Mouse (Mus musculus) gastrocnemius, postnatal 25 days (tissue): ENCODE results near the gene C8a. TPM values are rescaled to one million over a fixed set of nuclear protein-coding genes. Genes with fewer than 3 reads are reported as not detected.

Source experiments
- DNase-seq: peaks from one replicate; pipeline ENCODE4 v3.0.0; 2022
- total RNA-seq, 2 experiments: library from RNA; stranded (reverse); gene quantifications; 1 replicate in 1 of 2; 2 replicates in 1 of 2; pipeline ENCODE4 v1.2.3; 2021

C8a gene
- total RNA-seq, 2 experiments from 2014 or later, result not detected

- DNase-seq, result no peak
Observed at GRCm38 (mm10) chr4:104766065-104766464, 110.1 kb downstream of the C8a start, which contains the start of gene C8b. TSS of gene C8b (plus strand) at chr4:104766317.

Other genes with a start within 250 kb of the C8a start
- gene C8b, start 110.1 kb downstream of the C8a start, total RNA-seq, result not detected
- gene Gm17662, start 19.1 kb downstream of the C8a start, total RNA-seq, result not detected
- under 1 TPM; 0.15 to 0.27 TPM for gene Fyb2, start 37.1 kb upstream of the C8a start, total RNA-seq
- 100 to 1,000 TPM; 105 to 119 TPM for gene Prkaa2, start 233.5 kb upstream of the C8a start, total RNA-seq